Mouse (Mus musculus) heart, postnatal 0 days (tissue): ENCODE results near the gene Dgkz. TPM values are rescaled to one million over a fixed set of nuclear protein-coding genes. Genes with fewer than 3 reads are reported as not detected.

Experiments
- ATAC-seq: fragments of 200-750 bp; cut with Nextera tagmentation; 2 replicates; pipeline ENCODE4 v1.8.0; 2017; ENCODE audit warnings: low read depth, moderate number of reproducible peaks, moderate library complexity; ENCODE audit not compliant: insufficient read depth
- DNase-seq: peaks from one replicate; pipeline ENCODE4 v3.0.0-alpha.2; 2016; ENCODE audit warnings: low spot score
- H3K27ac ChIP-seq: fragments of 300-500 bp; sonication (generic); 2 replicates; pipeline ENCODE4 v1.5.1; 2014; ENCODE audit warnings: low read depth, mild to moderate bottlenecking
- H3K27me3 ChIP-seq: fragments of 300-500 bp; sonication (generic); 2 replicates; pipeline ENCODE4 v1.6.1; 2014; ENCODE audit warnings: low read length, mixed read lengths; ENCODE audit not compliant: control insufficient read depth, insufficient read depth
- H3K36me3 ChIP-seq: fragments of 300-500 bp; sonication (generic); replicated peaks from 2 replicates; pipeline ENCODE4 v1.6.1; 2014; ENCODE audit warnings: low read length, mixed read lengths; ENCODE audit not compliant: control insufficient read depth, insufficient read depth
- H3K4me1 ChIP-seq: fragments of 300-500 bp; sonication (generic); 2 replicates; pipeline ENCODE4 v1.6.1; 2014; ENCODE audit warnings: antibody characterized with exemption; ENCODE audit not compliant: control insufficient read depth, insufficient read depth
- H3K4me2 ChIP-seq: fragments of 300-500 bp; sonication (generic); 2 replicates; pipeline ENCODE4 v1.6.1; 2014; ENCODE audit warnings: low read depth, mild to moderate bottlenecking, low read length, moderate library complexity
- H3K4me3 ChIP-seq: fragments of 300-500 bp; sonication (generic); 2 replicates; pipeline ENCODE4 v1.5.1; 2014; ENCODE audit warnings: low read depth, low read length
- H3K9ac ChIP-seq: fragments of 300-500 bp; sonication (generic); replicated peaks from 2 replicates; pipeline ENCODE4 v1.6.1; 2014; ENCODE audit warnings: low read depth, low read length, mixed read lengths
- H3K9me3 ChIP-seq: fragments of 300-500 bp; sonication (generic); replicated peaks from 2 replicates; pipeline ENCODE4 v1.6.1; 2016; ENCODE audit warnings: low read length; ENCODE audit not compliant: control insufficient read depth
- CTCF ChIP-seq: IDR thresholded peaks from 2 replicates; pipeline ENCODE4 v1.5.1; 2016; ENCODE audit warnings: antibody characterized with exemption, control low read depth, low read depth
- EP300 ChIP-seq: IDR thresholded peaks from 2 replicates; pipeline ENCODE4 v1.6.1; 2016; ENCODE audit warnings: antibody characterized with exemption, low read depth
- WGBS: fragments of 180-500 bp; shearing (Covaris S2); extraction: QIAGEN DNeasy Blood & Tissue Kit; methylation state at CpG from one replicate; pipeline ENCODE4 v1.1.7; 2014; 5-methylcytosine and 5-hydroxymethylcytosine counted together
- microRNA-seq: library from miRNA; unstranded; fragments of <30 nt; microRNA quantifications from one replicate; pipeline ENCODE4, GENCODE M21; 2016
- polyA plus RNA-seq: library from polyadenylated mRNA; unstranded; fragments of >200 nt; fragmentation: Nextera tagmentation; extraction: Ambion mirVana; gene quantifications from 2 replicates; pipeline ENCODE4 v1.2.1, GENCODE M21; 2015
- total RNA-seq: library from RNA; depleted of rRNA; stranded (reverse); fragments of >200 nt; gene quantifications from 2 replicates; pipeline ENCODE4 v1.2.3, GENCODE M21; 2014; ENCODE audit warnings: low replicate concordance; rRNA removed

The Dgkz gene
- total and polyA plus RNA-seq, 2 experiments from 2014 or later = 26.2 to 77.9 TPM

DNA sequence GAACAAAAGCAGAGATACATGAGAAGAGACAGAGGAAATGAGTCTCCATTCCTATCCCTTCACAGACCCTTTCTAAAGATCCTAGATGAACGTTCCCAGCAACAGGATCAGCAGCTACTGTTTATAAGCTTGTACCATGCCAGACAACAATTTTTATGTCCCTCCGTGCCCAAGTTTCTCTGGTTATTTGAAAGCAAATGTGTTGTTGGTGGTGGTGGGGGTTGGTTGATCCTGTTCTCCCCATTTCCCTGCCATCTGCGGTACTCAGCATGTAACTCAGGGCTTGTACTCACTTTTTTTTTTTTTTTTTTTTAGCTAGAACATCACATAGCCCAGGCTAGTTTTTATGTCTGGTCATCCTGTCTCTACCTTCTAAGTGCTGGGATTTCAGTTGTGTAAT is 76.5 kb downstream of the Dgkz start:
- no peak for ATAC-seq
- DNase-seq = no peak
- WGBS = 89% methylated on average over 3 of the region's 3 CpGs
- no peak overlapping the region for H3K27ac ChIP-seq
- TF ChIP-seq EP300 (no peak), CTCF (no peak)
- no peaks in the 10 kb centered on the region for H3K27me3 ChIP-seq
- H3K9me3 ChIP-seq = no peaks in the 10 kb centered on the region
- H3K9ac ChIP-seq = no peak overlapping the region
- H3K4me3 ChIP-seq = no peak overlapping the region
- H3K4me1 ChIP-seq = no peaks in the 10 kb centered on the region
- H3K4me2 ChIP-seq = no peak overlapping the region
- H3K36me3 ChIP-seq = peaks cover 33% of the 10 kb centered on the region

DNA sequence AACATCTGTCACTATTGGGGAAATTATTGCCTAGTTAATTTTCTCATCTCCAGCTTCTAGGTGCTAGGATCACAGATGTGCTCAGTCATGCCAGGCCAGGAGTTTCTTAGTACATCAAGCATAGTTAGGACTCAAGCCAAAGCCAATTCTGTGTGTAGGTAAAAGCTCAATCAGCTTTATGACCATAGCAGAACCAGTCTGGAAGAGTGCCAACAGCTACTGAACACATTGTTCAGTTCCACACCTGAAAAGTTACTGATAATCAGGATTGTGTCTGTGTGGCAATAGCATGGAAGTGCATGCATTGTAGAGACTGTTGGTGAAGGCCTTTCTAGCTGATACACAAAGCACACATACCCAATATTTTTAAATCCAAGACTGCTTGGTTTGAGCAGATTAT is 77.7 kb downstream of the Dgkz start:
- TF ChIP-seq EP300 (no peak), CTCF (no peak)
- DNase-seq (no peak), ATAC-seq (no peak)
- H3K4me2 ChIP-seq = no peak overlapping the region
- no peak overlapping the region for H3K27ac ChIP-seq
- H3K4me1 ChIP-seq = no peaks in the 10 kb centered on the region
- no peaks in the 10 kb centered on the region for H3K9me3 ChIP-seq
- H3K27me3 ChIP-seq = no peaks in the 10 kb centered on the region
- H3K9ac ChIP-seq = no peak overlapping the region
- H3K4me3 ChIP-seq = no peak overlapping the region
- peaks cover 28% of the 10 kb centered on the region for H3K36me3 ChIP-seq

DNA sequence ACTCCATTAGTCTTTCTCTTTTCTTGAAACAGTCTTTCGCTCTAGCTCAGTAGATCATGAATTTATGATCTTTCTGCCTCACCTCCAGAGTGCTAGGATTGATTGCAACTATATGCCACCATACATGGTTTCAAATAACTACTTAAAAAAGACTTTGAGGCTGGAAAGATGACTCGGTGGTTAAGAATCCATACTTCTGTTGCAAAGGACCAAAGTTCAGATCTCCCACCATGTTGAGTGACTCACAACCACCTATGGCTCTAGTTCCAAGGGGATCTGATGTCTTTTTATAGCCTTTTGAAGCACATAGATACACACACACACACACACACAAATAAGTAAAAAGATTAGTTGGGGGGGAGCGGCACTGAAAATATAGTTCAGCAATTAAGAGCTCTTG is 80.3 kb downstream of the Dgkz start:
- no peak overlapping the region for H3K9ac ChIP-seq
- H3K36me3 ChIP-seq = peaks cover 9% of the 10 kb centered on the region
- WGBS = 97% methylated on average over 3 of the region's 3 CpGs
- H3K27me3 ChIP-seq = no peaks in the 10 kb centered on the region
- H3K4me2 ChIP-seq = no peak overlapping the region
- no peak overlapping the region for H3K27ac ChIP-seq
- ATAC-seq = no peak
- no peaks in the 10 kb centered on the region for H3K9me3 ChIP-seq
- DNase-seq = no peak
- H3K4me1 ChIP-seq = no peaks in the 10 kb centered on the region
- H3K4me3 ChIP-seq = no peak overlapping the region
- TF ChIP-seq CTCF = no peak
- TF ChIP-seq EP300 = no peak

DNA sequence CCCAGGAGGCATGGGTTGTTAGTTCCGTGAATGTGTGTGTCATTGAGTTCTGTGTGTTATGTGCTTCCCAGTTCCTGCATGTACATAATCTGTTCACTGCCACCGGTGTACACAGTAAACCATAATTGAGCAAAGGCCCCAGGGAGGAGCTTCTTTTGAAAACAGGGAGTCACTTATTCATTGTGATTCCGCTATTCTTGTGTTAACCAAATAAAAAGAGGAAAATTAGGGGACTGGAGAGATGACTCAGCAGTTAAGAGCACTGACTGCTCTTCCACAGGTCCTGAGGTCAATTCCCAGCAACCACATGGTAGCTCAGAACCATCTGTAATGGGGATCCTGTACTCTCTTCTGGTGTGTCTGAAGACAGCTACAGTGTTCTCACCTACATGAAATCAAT is 80.9 kb downstream of the Dgkz start:
- H3K4me3 ChIP-seq = no peak overlapping the region
- WGBS = 90% methylated on average over 3 of the region's 3 CpGs
- no peaks in the 10 kb centered on the region for H3K4me1 ChIP-seq
- no peak overlapping the region for H3K9ac ChIP-seq
- DNase-seq (no peak), ATAC-seq (no peak)
- H3K27ac ChIP-seq = no peak overlapping the region
- TF ChIP-seq CTCF = no peak
- TF ChIP-seq EP300 = no peak
- no peaks in the 10 kb centered on the region for H3K9me3 ChIP-seq
- H3K36me3 ChIP-seq = peaks cover 7% of the 10 kb centered on the region; the same call in 1 of the 2 replicates
- no peak overlapping the region for H3K4me2 ChIP-seq
- no peaks in the 10 kb centered on the region for H3K27me3 ChIP-seq

DNA sequence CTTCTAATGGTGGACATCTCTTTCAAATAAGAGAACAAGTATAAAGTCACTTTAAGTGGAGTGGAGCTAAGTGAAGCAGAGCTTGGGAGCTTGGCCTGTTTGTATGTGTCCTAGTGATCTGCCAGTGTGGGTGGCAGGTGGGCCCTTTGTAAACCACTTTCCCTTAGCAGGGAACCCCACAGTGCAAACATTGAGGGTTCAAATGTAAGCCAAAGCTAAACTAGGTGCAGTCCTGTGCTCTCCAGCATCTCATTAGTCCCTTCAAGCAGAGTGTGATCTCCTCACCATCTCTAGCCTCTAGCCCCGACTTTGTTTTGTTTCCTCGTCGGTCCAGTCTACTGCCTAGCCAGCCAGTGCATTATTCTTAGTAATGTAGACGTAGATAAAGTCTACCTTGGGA is 91.0 kb downstream of the Dgkz start:
- 83% methylated on average over 4 of the region's 4 CpGs for WGBS
- H3K9me3 ChIP-seq = no peaks in the 10 kb centered on the region
- TF ChIP-seq EP300 (no peak), CTCF (no peak)
- DNase-seq = no peak
- no peaks in the 10 kb centered on the region for H3K27me3 ChIP-seq
- ATAC-seq = no peak
- no peak overlapping the region for H3K9ac ChIP-seq
- peaks cover 28% of the 10 kb centered on the region for H3K36me3 ChIP-seq
- H3K4me1 ChIP-seq = no peaks in the 10 kb centered on the region
- H3K4me2 ChIP-seq = no peak overlapping the region
- no peak overlapping the region for H3K4me3 ChIP-seq
- no peak overlapping the region for H3K27ac ChIP-seq

DNA sequence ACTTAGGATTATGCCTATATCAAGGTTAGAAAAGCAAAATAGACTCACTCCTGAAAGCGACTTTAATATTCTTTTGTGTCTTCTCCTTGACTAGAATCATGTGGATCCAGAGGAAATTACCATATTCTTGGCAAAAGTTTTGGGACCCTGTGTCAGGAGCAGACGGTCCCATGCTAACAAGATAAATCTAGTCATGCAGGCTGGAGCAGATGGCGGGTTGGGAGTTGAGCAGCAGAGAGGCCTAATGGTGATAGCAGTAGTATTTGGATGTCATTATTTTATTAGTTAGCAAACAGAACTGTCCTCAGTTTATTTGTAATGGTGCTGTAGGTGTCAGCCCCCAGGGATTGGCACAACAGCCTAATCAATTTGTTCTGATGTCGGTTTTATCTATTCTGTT is 91.7 kb downstream of the Dgkz start:
- H3K9me3 ChIP-seq = no peaks in the 10 kb centered on the region
- H3K4me1 ChIP-seq = no peaks in the 10 kb centered on the region
- H3K9ac ChIP-seq = no peak overlapping the region
- H3K4me3 ChIP-seq = no peak overlapping the region
- H3K4me2 ChIP-seq = no peak overlapping the region
- no peaks in the 10 kb centered on the region for H3K27me3 ChIP-seq
- WGBS = 77% methylated on average over 4 of the region's 4 CpGs
- H3K27ac ChIP-seq = no peak overlapping the region
- ATAC-seq (no peak), DNase-seq (no peak)
- H3K36me3 ChIP-seq = peaks cover 27% of the 10 kb centered on the region
- TF ChIP-seq CTCF = no peak
- no peak for TF ChIP-seq EP300

Small RNA genes within 50 kb of the gene (microRNA-seq; reads per million reads assigned to microRNA genes)
- gene Mir6999 = not detected

Other genes starting within 250 kb of the Dgkz start
- gene Ambra1, start 245.7 kb downstream of the Dgkz start, total RNA-seq = 14.8 and 23.0 TPM in 2 replicates
- 5.5 and 6.0 TPM in 2 replicates for gene Ambra1, start 245.7 kb downstream of the Dgkz start, polyA plus RNA-seq
- 0.27 TPM in 1 of 2 replicates, not detected in the other for gene Chrm4, start 48.6 kb downstream of the Dgkz start, total RNA-seq
- not detected in 2 replicates for gene Chrm4, start 48.6 kb downstream of the Dgkz start, polyA plus RNA-seq
- gene Mdk, start 43.6 kb downstream of the Dgkz start, total RNA-seq = 18.5 and 48.2 TPM in 2 replicates
- 100 and 119 TPM in 2 replicates for gene Mdk, start 43.6 kb downstream of the Dgkz start, polyA plus RNA-seq
- not detected in 2 replicates for gene Gm9821, start 30.2 kb downstream of the Dgkz start, total RNA-seq
- 0.89 and 0.93 TPM in 2 replicates for gene Gm9821, start 30.2 kb downstream of the Dgkz start, polyA plus RNA-seq
- gene Creb3l1, start 48.6 kb upstream of the Dgkz start, total RNA-seq = 3.8 and 6.7 TPM in 2 replicates
- gene Creb3l1, start 48.6 kb upstream of the Dgkz start, polyA plus RNA-seq = 4.1 and 4.2 TPM in 2 replicates
- gene Phf21a, start 117.3 kb upstream of the Dgkz start, total RNA-seq = 41.0 and 60.2 TPM in 2 replicates
- gene Phf21a, start 117.3 kb upstream of the Dgkz start, polyA plus RNA-seq = 8.8 and 9.9 TPM in 2 replicates